Mouse (Mus musculus): ENCODE results near the gene Cntnap2. TPM values are rescaled to one million over a fixed set of nuclear protein-coding genes. Genes with fewer than 3 reads are reported as not detected.

Cntnap2 gene
- polyA plus RNA-seq, 1 experiment from 2014 or later, result 1.1 TPM

GRCm38 (mm10) chr6:45317455-45317854 lies 258.3 kb downstream of the Cntnap2 start:
- 79% methylated on average over 3 of the region's 3 CpGs for WGBS
- Histone ChIP-seq H3K27ac (ENCODE audit: low read depth, low read length) (no peak overlapping the region), H3K9me3 (ENCODE audit: control insufficient read depth) (no peaks in the 10 kb centered on the region), H3K9ac (ENCODE audit: low read depth, low read length) (no peak overlapping the region), H3K4me2 (replicated peaks; ENCODE audit: low read depth) (no peak overlapping the region), H3K4me3 (ENCODE audit: low read depth, low read length) (no peak overlapping the region), H3K27me3 (replicated peaks; ENCODE audit: control insufficient read depth, insufficient read depth, low read length) (no peaks in the 10 kb centered on the region), H3K36me3 (ENCODE audit: control insufficient read depth, insufficient read depth) (no peaks in the 10 kb centered on the region), H3K4me1 (replicated peaks; ENCODE audit: control insufficient read depth, insufficient read depth, low read length) (no peaks in the 10 kb centered on the region)
- no peak for ATAC-seq
- no peak for TF ChIP-seq CTCF (IDR thresholded peaks at IDR 0.05; ENCODE audit: low read depth)

- Histone ChIP-seq H3K4me1 (replicated peaks; ENCODE audit: control insufficient read depth, insufficient read depth, low read length) (no peaks in the 10 kb centered on the region), H3K9ac (ENCODE audit: low read depth, low read length) (no peak overlapping the region), H3K4me3 (ENCODE audit: low read depth, low read length) (no peak overlapping the region), H3K4me2 (replicated peaks; ENCODE audit: low read depth) (no peak overlapping the region), H3K9me3 (ENCODE audit: control insufficient read depth) (no peaks in the 10 kb centered on the region), H3K27me3 (replicated peaks; ENCODE audit: control insufficient read depth, insufficient read depth, low read length) (no peaks in the 10 kb centered on the region), H3K36me3 (ENCODE audit: control insufficient read depth, insufficient read depth) (no peaks in the 10 kb centered on the region), H3K27ac (ENCODE audit: low read depth, low read length) (no peak overlapping the region)
- no peak for ATAC-seq
- peak; percentile 71 for TF ChIP-seq CTCF (IDR thresholded peaks at IDR 0.05; ENCODE audit: low read depth)
- 5% methylated on average over 2 of the region's 2 CpGs for WGBS
These were observed 264.3 kb downstream of the Cntnap2 start for GRCm38 (mm10) chr6:45323505-45323904.

- 82% methylated on average over 3 of the region's 3 CpGs for WGBS
- no peak overlapping the region for H3K4me3 ChIP-seq (ENCODE audit: low read depth, low read length)
- H3K4me1 ChIP-seq (replicated peaks; ENCODE audit: control insufficient read depth, insufficient read depth, low read length), result no peaks in the 10 kb centered on the region
- H3K27ac ChIP-seq (ENCODE audit: low read depth, low read length), result no peak overlapping the region
- no peak for ATAC-seq
- no peak for TF ChIP-seq CTCF (IDR thresholded peaks at IDR 0.05; ENCODE audit: low read depth)
- H3K36me3 ChIP-seq (ENCODE audit: control insufficient read depth, insufficient read depth), result no peaks in the 10 kb centered on the region
- no peak overlapping the region for H3K4me2 ChIP-seq (replicated peaks; ENCODE audit: low read depth)
- H3K9ac ChIP-seq (ENCODE audit: low read depth, low read length), result no peak overlapping the region
- H3K9me3 ChIP-seq (ENCODE audit: control insufficient read depth), result no peaks in the 10 kb centered on the region
- no peaks in the 10 kb centered on the region for H3K27me3 ChIP-seq (replicated peaks; ENCODE audit: control insufficient read depth, insufficient read depth, low read length)
These were observed 268.9 kb downstream of the Cntnap2 start for GRCm38 (mm10) chr6:45327952-45328485.

- 72% methylated on average over 2 of the region's 2 CpGs for WGBS
- Histone ChIP-seq H3K36me3 (ENCODE audit: control insufficient read depth, insufficient read depth) (no peaks in the 10 kb centered on the region), H3K9me3 (ENCODE audit: control insufficient read depth) (no peaks in the 10 kb centered on the region), H3K4me2 (replicated peaks; ENCODE audit: low read depth) (no peak overlapping the region), H3K4me1 (replicated peaks; ENCODE audit: control insufficient read depth, insufficient read depth, low read length) (no peaks in the 10 kb centered on the region), H3K27me3 (replicated peaks; ENCODE audit: control insufficient read depth, insufficient read depth, low read length) (no peaks in the 10 kb centered on the region), H3K4me3 (ENCODE audit: low read depth, low read length) (no peak overlapping the region), H3K9ac (ENCODE audit: low read depth, low read length) (no peak overlapping the region), H3K27ac (ENCODE audit: low read depth, low read length) (no peak overlapping the region)
- no peak for TF ChIP-seq CTCF (IDR thresholded peaks at IDR 0.05; ENCODE audit: low read depth)
- no peak for ATAC-seq
These were observed 286.2 kb downstream of the Cntnap2 start for GRCm38 (mm10) chr6:45345396-45345795.

GRCm38 (mm10) chr6:45345953-45346352 lies 286.8 kb downstream of the Cntnap2 start:
- Histone ChIP-seq H3K4me3 (ENCODE audit: low read depth, low read length) (no peak overlapping the region), H3K27ac (ENCODE audit: low read depth, low read length) (no peak overlapping the region), H3K27me3 (replicated peaks; ENCODE audit: control insufficient read depth, insufficient read depth, low read length) (no peaks in the 10 kb centered on the region), H3K9ac (ENCODE audit: low read depth, low read length) (no peak overlapping the region), H3K36me3 (ENCODE audit: control insufficient read depth, insufficient read depth) (no peaks in the 10 kb centered on the region), H3K9me3 (ENCODE audit: control insufficient read depth) (no peaks in the 10 kb centered on the region), H3K4me1 (replicated peaks; ENCODE audit: control insufficient read depth, insufficient read depth, low read length) (no peaks in the 10 kb centered on the region), H3K4me2 (replicated peaks; ENCODE audit: low read depth) (no peak overlapping the region)
- TF ChIP-seq CTCF (IDR thresholded peaks at IDR 0.05; ENCODE audit: low read depth), result no peak
- no peak for ATAC-seq

GRCm38 (mm10) chr6:45366442-45366841 lies 307.3 kb downstream of the Cntnap2 start:
- whole genome bisulfite sequencing, result 3% methylated on average over 1 of the region's 1 CpGs
- H3K27me3 ChIP-seq (replicated peaks; ENCODE audit: control insufficient read depth, insufficient read depth, low read length), result no peaks in the 10 kb centered on the region
- H3K9me3 ChIP-seq (ENCODE audit: control insufficient read depth), result no peaks in the 10 kb centered on the region
- no peak overlapping the region for H3K4me2 ChIP-seq (replicated peaks; ENCODE audit: low read depth)
- H3K27ac ChIP-seq (ENCODE audit: low read depth, low read length), result no peak overlapping the region
- no peaks in the 10 kb centered on the region for H3K36me3 ChIP-seq (ENCODE audit: control insufficient read depth, insufficient read depth)
- ATAC-seq, result no peak
- H3K4me1 ChIP-seq (replicated peaks; ENCODE audit: control insufficient read depth, insufficient read depth, low read length), result no peaks in the 10 kb centered on the region
- TF ChIP-seq CTCF (IDR thresholded peaks at IDR 0.05; ENCODE audit: low read depth), result no peak
- H3K4me3 ChIP-seq (ENCODE audit: low read depth, low read length), result no peak overlapping the region
- H3K9ac ChIP-seq (ENCODE audit: low read depth, low read length), result no peak overlapping the region

GRCm38 (mm10) chr6:45381126-45381525 lies 322.0 kb downstream of the Cntnap2 start:
- no peak overlapping the region for H3K4me3 ChIP-seq (ENCODE audit: low read depth, low read length)
- H3K4me1 ChIP-seq (replicated peaks; ENCODE audit: control insufficient read depth, insufficient read depth, low read length), result no peaks in the 10 kb centered on the region
- H3K4me2 ChIP-seq (replicated peaks; ENCODE audit: low read depth), result no peak overlapping the region
- H3K27me3 ChIP-seq (replicated peaks; ENCODE audit: control insufficient read depth, insufficient read depth, low read length), result no peaks in the 10 kb centered on the region
- H3K9me3 ChIP-seq (ENCODE audit: control insufficient read depth), result no peaks in the 10 kb centered on the region
- WGBS, result 69% methylated on average over 7 of the region's 7 CpGs
- no peak overlapping the region for H3K27ac ChIP-seq (ENCODE audit: low read depth, low read length)
- no peaks in the 10 kb centered on the region for H3K36me3 ChIP-seq (ENCODE audit: control insufficient read depth, insufficient read depth)
- ATAC-seq, result no peak
- no peak for TF ChIP-seq CTCF (IDR thresholded peaks at IDR 0.05; ENCODE audit: low read depth)
- H3K9ac ChIP-seq (ENCODE audit: low read depth, low read length), result no peak overlapping the region
